Mouse (Mus musculus): ENCODE results near the gene Rnf121.

Gene Rnf121

GRCm38 (mm10) chr7:101999461-102000151, 65.7 kb downstream of the Rnf121 start:
- no peak for DNase-seq (ENCODE audit: low spot score in 2 of 2)

GRCm38 (mm10) chr7:101998194-101998927, 66.9 kb downstream of the Rnf121 start:
- DNase-seq (ENCODE audit: low spot score in 2 of 2) = peak; percentile 84 to 89

GRCm38 (mm10) chr7:101994241-101994640, 71.0 kb downstream of the Rnf121 start:
- DNase-seq (ENCODE audit: low spot score in 2 of 2) = no peak

GRCm38 (mm10) chr7:101985081-101985480, 80.2 kb downstream of the Rnf121 start:
- DNase-seq (ENCODE audit: low spot score in 2 of 2) = no peak

- DNase-seq (ENCODE audit: low spot score in 2 of 2) = no peak
These were observed 82.5 kb downstream of the Rnf121 start for GRCm38 (mm10) chr7:101982735-101983134.

- no peak for DNase-seq (ENCODE audit: low spot score in 2 of 2)
These were observed 90.8 kb downstream of the Rnf121 start for GRCm38 (mm10) chr7:101974505-101974904.

GRCm38 (mm10) chr7:101973730-101974129, 91.5 kb downstream of the Rnf121 start:
- DNase-seq (ENCODE audit: low spot score in 2 of 2) = no peak

GRCm38 (mm10) chr7:101971721-101972120, 93.5 kb downstream of the Rnf121 start:
- no peak for DNase-seq (ENCODE audit: low spot score in 2 of 2)

- peak; percentile 79 to 83 for DNase-seq (ENCODE audit: low spot score in 2 of 2)
These were observed 94.3 kb downstream of the Rnf121 start for GRCm38 (mm10) chr7:101970821-101971461.

- DNase-seq (ENCODE audit: low spot score in 2 of 2) = peak; percentile 77 to 87
These were observed 94.9 kb downstream of the Rnf121 start for GRCm38 (mm10) chr7:101970429-101970775.

GRCm38 (mm10) chr7:101969694-101970428, 95.4 kb downstream of the Rnf121 start:
- peak; percentile 85 for DNase-seq (ENCODE audit: low spot score in 2 of 2)

Data from frontal cortex, postnatal 36 days (tissue).